Mouse (Mus musculus) R1 (cell line): Measurements from ENCODE around the gene 1700021F07Rik.
A peak's percentile ranks its signal among the peaks of the same experiment; 100 is the strongest.

Source experiments
- DNase-seq: peaks from one replicate; pipeline ENCODE4 v3.0.0-alpha.2; 2018; ENCODE audit warnings: low read depth, low spot score

1700021F07Rik gene

DNA sequence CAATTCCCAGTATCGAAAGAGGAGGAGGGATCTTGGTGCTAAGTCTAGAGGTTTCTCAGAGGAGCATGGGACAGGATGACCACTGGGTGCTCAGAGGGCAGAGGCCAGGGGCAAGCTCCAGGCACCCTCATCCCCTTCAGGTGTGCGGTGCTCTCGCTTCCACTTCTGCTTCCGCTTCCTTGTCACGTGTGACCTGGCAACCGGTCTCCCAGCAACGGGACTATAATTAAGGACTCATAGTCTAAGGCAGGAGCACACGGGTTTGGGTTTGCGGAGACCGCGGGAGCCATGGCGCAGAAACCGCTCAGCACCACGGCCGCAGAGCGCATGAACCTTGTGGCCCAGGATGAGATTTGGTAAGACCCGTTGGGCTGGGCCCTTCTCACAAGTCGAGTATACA is at the start of gene 1700021F07Rik:
Gene 1700021F07Rik, plus strand, starts transcription at position 211 of the 400 bp plus-strand sequence.
- peak; percentile 61 for DNase-seq

DNA sequence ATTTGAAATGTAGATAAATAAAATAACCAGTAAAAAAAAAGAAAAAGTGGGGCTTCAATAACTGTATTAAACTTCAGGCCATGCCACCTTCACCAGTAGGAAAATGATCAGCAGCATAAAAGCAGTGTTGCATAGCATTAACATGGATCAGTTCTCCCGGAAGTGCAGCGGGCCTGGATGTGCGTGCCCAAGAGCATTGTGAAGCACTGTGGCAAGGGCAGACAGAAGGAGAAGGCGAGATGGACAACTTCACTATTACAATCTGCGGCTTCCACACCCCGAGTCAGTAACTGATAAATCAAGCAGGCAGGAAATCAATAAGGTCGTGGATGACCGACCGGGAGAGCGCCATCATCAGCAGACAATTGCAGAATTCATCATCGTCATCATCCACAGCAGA is 49.2 kb upstream of the 1700021F07Rik start:
- DNase-seq: no peak

DNA sequence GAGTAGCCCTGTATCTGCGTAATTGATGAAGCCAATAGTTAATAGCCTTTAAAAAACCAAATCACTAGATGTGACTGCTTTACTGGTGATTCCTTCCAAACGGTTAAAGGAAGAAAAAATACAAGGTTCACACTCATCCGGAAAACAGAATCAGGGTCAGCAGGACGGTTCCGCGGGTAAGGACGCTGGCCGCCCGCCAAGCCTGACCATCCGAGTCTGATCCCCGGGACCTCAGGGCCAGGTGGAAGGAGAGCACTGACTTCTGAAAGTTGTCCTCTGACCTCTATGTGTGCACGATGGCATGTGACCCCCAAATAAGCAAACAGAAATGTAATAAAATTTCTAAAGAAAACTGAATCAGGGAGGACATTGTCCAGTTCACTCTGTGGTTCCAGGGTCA is 43.3 kb upstream of the 1700021F07Rik start:
- no peak for DNase-seq

DNA sequence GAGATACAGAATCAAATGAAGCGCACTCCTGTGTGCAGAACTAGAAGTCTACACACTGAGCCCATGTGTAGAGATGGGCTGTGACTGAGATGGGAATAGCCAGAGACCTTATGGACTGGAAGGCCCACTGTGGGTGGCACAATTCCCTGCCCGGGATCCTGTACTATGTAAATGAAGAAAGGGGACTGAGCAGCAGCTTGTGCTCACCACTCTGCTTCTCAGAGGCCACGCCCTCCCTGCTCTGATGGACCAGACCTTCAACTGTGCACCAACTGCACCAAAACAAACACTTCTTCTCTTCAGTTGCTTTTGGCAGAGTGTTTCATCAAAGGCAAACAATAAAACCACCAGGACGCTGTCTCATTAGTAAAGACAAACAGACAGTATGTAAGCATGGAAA is 37.9 kb upstream of the 1700021F07Rik start:
- no peak for DNase-seq

DNA sequence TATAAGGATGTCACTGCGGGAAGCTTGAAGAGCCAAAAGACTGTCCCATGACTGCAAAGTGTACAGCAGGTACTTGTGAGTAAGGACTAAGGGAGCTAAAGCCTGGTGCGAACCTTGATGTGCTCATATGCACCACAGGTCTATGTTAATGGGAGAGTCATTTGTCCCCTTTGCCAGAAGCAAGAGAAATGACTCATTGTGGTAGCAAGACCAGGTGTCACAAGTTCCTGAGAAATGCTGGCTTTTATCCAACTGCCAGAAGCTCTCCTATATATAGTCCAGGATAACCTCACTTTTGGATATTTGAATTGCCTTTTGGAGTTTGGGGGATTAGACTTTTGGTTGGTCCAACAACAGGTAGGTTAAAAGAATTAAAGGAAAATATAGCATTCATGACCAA is 22.8 kb upstream of the 1700021F07Rik start:
- DNase-seq: no peak

DNA sequence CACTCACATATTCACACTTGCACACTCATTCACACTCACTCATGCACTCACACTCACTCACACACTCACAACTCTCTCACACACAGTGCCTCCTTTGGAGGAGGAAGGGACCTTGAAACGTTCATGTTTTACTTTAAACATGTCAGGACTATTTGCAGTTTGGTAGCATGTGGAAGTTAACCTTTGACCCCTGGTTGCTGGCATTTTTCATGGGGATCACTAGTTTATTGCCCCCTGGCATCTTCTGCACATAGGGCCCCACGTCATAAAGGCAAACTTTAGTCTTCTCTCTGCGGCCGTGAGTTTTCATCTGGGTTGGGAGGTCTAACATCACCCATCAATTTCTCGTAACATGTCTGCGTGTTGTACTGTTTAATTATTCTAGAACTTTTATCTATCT is 8.4 kb upstream of the 1700021F07Rik start:
- DNase-seq: no peak

DNA sequence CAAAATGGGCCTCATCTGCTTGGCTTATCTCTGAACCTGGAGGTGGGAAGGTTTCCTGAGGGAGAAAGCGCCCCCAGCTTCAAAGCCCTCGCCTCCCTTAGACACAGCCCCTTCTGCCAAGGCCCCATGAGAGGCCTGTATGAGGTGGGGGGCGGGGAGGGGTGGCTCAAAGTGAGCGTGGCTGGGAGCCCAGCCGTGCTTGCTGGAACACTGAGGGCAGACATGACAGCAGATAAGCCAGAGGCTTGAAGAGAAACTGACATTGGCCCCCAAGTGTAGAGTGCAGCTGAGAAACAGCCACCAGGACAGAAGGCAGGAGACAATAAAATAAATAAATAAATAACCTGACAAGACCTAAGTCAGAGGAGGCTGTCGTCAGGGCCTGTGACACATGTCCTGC is 7.2 kb upstream of the 1700021F07Rik start:
- no peak for DNase-seq

DNA sequence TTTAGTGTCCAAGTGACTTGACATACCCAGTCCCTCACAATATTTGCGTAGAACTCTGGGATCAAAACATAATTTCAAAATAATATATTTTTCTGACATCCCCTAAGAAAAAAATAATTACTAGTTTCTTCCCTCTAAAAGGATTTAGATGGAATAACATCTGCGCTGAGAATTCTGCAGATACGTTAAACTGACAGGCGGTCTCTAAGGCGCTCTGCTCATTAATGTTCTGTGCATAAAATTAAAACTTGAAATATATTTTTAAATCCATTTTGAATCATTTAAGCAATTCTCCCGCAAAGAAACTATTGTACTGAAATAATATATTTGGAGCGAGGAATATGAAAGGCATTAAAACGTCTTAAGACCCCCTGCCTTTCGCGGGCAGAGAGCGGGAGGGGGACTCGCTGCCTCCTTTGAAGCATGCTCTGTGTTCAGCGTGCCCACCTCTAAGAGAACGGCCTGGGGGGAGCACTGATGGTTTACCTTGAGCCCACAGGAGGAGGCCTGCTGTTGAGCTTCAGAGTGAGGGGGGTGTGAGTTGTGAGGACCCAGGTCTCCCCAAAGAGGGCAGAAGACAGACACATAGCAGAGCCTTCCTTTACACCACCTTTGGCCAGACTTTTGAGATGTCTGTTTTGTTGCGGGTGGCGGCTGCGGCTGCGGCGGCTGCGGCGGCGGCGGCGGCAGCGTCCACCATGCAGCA is 6.1 kb upstream of the 1700021F07Rik start:
- DNase-seq: no peak

DNA sequence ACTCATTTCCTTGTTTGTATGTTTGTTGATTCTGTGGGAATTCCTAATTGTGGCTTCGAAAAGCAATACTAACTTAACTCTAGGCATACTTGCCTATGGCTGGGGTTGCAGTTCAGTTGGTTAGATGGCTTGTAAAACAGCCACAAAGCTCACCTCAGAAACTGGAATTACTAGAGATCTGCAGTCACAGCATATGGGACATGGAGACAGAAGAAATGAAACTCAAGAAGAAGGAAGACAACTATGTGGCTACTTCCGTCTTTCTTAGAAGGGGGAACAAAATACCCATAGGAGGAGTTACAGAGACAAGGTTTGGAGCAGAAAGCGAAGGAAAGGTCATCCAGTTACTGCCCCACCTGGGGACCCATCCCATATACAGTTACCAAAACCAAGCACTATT is 6.1 kb downstream of the 1700021F07Rik start:
- DNase-seq: no peak

DNA sequence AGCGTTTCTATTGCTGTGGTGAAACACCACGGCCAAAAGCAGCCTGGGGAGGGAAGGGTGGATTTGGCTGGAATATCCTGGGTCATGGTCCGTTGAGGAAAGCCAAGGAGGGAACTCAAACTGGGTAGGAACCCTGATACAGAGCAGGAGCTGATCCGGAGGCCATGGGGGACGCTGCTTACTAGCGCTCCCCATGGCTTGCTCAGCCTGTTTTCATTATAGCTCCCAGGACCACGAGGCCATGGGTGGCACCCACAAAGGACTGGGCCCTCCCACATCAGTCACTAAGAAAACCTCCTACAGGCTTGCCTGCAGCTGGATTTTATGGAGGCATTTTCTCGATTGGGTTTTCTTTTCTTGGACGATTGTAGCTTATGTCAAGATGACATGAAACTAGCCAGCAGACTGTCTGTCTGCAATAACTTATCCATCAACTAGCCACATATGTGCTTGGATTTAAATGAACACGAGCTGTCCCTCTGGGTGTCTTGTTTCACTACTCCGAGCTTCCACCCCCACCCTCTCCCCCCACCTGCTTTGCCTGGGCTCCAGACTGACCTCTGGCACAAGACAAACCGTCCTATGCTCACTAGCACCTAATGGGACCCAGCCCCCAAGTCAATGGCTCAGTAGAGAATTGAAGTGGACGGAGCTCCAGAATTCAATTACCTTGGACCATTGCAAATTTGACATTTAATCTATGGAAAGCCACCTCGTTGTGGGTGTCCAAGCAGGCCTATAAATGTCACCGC is 10.5 kb downstream of the 1700021F07Rik start:
- DNase-seq: no peak

DNA sequence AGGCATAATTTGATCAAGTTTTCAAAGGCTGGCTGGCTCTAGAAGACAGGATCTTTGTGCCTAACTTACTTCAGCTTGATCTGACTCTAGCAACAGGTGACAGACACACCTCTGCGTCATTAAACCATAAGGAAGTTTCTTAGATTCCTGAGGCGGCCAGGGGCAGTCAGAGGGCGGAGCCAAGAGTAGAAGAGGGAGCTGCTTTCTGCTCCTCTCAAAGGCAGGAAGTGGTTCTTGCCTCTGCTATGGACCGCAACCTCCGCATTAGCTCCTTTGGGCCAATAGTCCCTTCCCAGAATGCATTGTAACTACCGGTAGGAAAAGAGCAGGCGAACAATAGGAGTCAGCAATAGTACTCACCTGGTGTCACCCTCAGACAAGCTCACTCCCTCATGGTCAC is 12.2 kb downstream of the 1700021F07Rik start:
- no peak for DNase-seq

DNA sequence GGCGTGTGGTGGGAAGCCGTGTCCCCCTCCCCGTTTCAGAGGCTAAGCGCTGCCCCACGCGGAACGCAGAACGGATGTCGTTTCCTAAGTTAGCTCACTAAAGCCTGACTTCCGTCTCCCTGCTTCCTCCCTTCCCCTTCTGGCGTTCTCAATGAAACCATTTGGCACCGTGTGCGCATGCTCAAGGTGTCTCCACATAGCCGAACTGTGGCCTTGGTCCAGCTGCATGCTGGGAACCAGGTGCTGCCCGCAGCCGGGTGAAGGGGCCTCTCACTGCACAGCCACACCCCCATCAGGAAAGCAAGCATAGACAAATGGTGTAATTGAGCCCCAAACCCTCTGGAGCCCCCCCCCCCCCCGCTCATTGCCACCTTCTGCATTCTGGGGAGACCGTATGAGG is 13.0 kb downstream of the 1700021F07Rik start:
- DNase-seq: no peak

DNA sequence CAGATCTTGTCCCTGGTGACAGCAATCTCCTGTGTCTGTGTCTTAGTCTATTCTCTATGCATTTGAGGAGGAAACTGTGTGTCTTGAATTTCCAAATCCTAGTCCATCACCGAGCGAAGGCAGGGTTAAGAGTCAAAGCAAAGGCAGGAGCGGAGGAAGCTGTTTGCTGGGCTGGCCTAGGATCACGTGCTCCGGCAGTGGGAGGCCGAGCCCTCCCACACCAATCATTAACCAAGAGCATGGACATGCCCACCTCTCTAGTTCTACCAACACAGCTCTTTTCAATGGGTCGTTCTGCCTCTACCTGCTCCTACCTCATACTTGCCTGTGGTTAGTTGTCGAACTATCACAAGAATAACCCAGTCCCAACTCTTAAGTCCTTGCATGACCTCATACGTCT is 13.5 kb downstream of the 1700021F07Rik start:
- DNase-seq: no peak

DNA sequence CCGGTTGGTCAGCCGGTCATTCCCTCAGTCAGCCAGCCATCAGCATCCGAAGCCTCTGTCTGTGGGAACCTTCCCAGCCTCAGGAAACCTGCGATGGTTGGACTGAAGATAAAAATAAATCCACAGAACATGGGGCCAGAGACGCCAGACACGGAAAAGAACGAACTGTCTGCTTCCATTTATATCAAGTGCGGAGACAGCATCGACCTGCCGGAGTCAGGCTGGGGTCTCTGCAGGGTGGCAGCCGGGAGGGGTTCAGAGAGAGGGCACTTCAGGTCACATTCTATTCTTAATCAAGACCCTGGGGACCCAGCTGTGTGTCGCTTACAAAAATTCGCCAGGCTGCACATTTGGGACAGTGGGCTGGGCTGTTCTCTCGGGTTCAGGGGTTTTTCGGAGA is 17.4 kb downstream of the 1700021F07Rik start:
- DNase-seq: no peak

DNA sequence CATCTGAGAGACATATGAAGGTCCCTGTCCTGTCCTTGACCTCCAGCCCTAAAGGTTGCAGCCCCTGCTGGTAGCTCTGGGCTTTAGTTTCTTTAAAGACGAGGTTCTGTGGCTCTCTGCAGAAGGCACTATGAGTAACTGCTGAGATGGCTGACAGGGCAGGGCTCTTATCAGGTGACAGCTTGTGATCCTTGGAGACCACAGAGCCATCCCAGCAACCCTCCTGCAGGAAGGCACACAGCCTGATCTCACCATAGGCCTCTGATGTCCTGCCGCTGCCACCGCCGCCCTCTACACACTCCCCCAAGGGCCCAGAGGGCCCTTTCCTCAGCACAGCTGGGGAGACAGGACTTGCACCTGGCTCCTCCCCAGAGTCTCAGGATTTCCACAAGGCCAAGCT is 19.4 kb downstream of the 1700021F07Rik start:
- no peak for DNase-seq

DNA sequence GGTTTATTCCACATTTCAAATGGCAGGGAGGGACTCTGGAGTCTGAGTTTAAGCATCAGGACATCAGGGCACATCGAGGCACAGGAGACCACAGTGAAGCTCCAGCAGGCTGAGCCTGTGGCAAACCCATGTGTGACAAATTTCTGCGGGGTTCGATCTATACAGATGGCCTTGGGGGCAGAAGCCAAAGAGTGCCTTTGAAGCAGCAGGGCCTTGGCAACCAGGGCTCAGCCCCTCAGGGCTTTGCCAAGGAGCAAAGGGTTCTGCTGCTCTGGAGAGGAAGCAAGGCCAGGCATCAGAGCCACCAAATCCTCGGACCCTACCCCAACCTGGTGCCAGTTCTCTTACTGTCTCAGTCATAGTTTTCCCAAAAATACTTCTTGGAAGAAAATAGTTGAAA is 20.3 kb downstream of the 1700021F07Rik start:
- no peak for DNase-seq

DNA sequence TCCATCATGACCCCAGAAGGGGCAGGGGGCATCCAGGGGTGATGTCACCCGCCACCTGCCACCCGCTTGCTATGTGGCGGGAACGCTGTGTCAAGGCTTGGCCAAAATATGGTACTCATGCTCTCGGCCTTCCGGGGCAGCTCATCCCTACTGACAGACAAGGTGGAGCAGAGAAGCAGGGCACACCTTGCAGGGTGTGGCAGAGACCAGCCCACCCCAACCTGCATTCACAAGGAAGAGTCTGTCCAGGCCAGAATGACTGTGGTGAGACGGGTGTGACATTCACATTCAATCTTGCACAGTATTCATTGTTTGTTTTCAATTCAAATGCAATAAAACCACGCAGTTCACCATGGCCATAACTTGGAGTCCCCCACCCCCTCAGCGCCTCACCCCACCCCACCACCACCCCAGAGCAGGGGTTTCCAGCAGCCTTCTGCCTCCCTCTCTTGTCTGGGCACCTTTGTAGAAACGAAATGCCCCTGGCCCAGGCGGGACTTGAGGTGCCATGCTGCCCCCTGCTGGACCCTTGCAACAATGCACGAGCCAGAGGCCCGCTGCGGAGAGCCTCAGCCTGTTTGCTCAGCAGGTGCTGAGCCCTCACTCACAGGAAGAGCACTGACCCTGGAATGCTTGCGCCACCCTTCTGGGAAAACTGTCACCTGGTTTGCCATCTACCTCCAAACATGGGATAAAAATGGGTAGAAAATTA is 23.8 kb downstream of the 1700021F07Rik start:
- DNase-seq: peak; percentile 78

DNA sequence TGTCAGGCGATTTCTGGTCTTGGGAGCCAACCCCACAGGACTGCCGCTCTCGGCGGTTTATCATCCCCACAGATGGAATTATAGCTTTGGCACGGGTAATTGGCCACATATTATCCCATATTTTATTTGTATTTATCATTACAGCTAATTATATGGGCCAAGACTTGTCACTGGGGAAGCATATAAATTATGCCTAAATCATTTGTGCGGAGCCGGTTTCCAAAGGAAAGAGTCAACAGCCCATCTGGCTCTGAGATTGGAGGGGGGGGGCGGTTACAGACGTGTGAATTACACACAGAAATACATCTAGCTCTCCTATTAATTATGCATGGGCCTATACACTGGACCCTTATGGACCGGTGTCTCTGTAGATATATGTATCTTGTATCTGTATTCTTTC is 26.9 kb downstream of the 1700021F07Rik start:
- no peak for DNase-seq

DNA sequence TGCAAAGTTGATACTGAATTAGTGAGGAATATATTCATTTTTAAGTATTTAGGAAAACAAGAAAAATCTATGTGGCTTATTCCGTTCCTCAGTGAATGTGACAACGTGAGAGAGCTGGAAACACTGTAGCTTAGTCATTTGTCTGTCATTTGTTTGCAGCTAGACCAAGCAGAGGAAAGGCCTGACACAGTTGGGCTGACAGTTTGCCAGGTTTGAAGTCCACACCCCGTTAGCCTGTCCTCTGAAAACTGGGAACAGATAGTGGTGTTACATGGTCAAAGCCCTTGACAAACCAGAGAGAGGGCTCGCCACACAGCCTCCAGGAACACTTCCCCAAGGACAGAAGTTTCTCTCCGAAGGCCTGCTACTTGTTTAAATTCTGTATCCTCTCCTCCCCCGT is 28.3 kb downstream of the 1700021F07Rik start:
- DNase-seq: no peak

DNA sequence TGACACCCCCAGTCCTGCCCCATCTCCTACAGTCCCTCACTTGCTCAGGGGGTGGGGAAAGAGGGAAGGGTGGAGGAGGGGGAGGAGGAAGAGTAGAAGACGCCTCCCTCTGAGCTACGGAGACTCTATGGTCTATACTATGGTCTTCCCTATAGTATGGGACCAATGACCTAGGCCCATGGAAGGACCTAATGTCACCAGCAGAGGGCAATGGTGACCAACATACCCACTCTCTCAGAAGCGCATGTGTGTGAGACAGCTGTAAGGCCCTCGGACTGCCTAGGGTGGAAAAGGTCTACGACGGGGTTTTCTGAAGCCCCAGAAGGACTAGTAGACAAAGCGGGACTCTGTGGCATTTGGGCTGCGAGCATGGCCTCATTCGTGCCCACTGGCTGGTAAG is 31.5 kb downstream of the 1700021F07Rik start:
- peak; percentile 71 for DNase-seq

DNA sequence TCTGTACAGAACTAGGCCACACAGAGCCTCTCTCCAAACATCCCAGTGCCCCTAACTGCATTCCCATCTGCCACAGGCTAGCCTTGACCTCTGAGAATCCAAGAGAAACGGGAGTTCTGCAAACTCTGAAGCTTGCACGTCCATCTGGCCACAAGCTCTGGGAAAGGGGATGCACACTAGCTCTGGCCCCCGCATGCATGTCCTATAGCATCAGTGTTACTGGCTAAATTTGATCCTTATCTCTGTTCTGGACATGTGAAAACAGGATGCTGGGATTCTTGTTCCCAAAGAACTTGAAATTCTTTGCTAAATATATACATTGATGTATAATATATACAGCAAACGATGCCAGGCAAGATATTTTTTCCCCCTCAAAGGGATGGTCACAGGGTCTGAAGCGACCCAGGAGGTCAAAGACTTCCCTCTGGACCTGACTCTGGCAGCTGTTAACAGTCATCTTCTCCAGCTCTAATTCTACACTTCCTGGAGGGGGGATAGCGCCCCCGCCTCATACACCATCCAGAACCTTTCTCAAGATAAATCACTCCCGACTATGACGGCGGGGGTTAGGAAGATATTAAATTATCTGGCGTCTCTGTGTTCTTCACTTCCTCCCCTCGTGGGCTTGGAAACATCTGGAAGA is 36.5 kb downstream of the 1700021F07Rik start:
- DNase-seq: no peak

DNA sequence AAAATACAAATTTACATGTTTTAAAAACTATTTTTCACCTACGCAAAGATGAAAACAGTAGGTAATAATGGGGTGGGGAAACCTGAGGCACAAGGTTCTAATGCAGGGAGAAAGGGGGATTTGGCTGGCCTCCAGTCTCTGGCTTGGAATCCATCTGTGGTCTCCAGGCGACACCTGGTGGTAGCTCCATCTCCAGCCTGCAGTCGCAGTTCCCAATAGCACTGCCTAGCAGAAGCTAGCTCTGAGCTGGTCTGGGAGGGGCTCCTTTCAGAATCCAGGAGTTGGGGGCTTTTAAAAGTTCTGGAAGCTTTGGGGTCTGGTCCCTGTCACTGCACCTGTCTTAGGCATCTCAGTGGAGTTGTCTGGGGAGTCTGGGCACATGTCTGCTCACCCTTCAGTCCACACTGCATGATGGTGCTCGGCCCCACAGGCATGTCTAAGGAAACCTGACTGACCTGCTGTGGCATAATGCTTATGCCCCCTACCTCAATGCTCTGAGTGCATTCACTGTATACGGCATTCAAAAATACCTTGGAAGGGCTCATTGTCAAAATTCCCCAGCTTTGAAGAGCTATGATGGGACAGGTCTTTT is 39.6 kb downstream of the 1700021F07Rik start:
- DNase-seq: peak; percentile 55
